Mouse (Mus musculus): ENCODE results near the gene Crb3. TPM values are rescaled to one million over a fixed set of nuclear protein-coding genes. Genes with fewer than 3 reads are reported as not detected.

Crb3 gene
- polyA plus RNA-seq, 1 experiment from 2014 or later, result 33.0 TPM

DNA sequence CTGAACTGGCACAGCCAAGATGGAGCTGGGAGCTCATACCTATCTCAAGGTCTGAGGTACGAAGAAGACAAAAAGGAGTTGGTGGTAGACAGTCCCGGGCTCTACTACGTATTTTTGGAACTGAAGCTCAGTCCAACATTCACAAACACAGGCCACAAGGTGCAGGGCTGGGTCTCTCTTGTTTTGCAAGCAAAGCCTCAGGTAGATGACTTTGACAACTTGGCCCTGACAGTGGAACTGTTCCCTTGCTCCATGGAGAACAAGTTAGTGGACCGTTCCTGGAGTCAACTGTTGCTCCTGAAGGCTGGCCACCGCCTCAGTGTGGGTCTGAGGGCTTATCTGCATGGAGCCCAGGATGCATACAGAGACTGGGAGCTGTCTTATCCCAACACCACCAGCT is 48.2 kb downstream of the Crb3 start:
- Histone ChIP-seq H3K4me2 (ENCODE audit: low read depth, low read length) (no peak overlapping the region), H3K9ac (replicated peaks) (no peak overlapping the region), H3K9me3 (ENCODE audit: low read length) (no peaks in the 10 kb centered on the region), H3K27ac (ENCODE audit: low read depth) (no peak overlapping the region), H3K36me3 (replicated peaks; ENCODE audit: insufficient read depth, low read length) (no peaks in the 10 kb centered on the region), H3K27me3 (ENCODE audit: insufficient read depth, low read length) (peaks cover 24% of the 10 kb centered on the region; the same call in 1 of the 2 replicates), H3K4me1 (ENCODE audit: insufficient read depth) (peaks cover 10% of the 10 kb centered on the region; the same call in 1 of the 2 replicates), H3K4me3 (ENCODE audit: low read depth, low read length) (no peak overlapping the region)
- TF ChIP-seq CTCF (IDR thresholded peaks at IDR 0.05; ENCODE audit: low read depth) (no peak), EP300 (IDR thresholded peaks at IDR 0.05; ENCODE audit: low read depth) (no peak)
- WGBS (ENCODE audit: insufficient replicate concordance), result 74% methylated on average over 5 of the region's 5 CpGs
- ATAC-seq, result no peak
- no peak for DNase-seq

DNA sequence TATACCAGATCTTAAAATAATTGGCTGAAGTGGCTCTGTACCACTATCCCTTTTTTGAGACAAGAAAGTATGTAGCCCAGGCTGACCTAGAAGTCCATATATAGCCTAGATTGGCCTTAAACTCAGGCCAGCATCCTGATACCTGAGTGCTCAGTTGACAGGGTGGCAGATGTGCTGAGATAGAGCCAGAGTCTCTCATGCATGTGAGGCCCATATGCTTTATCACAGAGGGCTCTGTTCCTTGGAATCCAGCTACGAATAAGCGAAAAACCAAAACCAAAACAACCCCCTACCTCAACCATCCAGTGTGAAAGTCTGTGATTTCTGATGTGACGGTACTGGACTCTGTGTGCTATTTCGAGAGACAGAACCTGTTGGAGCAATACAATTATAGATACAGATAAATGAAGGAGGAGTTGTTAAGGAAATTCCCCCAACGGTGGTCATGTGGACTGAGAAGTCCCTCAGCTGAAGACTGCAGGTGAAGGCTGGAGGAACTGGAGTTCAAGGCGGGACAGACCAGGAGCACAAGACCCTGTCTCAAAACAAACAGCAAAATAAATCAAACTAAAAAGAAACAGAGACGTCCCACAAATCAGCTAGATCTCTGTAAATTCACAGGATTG is 49.2 kb downstream of the Crb3 start:
- H3K4me2 ChIP-seq (ENCODE audit: low read depth, low read length), result no peak overlapping the region
- peaks cover 24% of the 10 kb centered on the region; the same call in 1 of the 2 replicates for H3K27me3 ChIP-seq (ENCODE audit: insufficient read depth, low read length)
- 68% methylated on average over 7 of the region's 7 CpGs for WGBS (ENCODE audit: insufficient replicate concordance)
- TF ChIP-seq EP300 (IDR thresholded peaks at IDR 0.05; ENCODE audit: low read depth), result no peak
- no peak for TF ChIP-seq CTCF (IDR thresholded peaks at IDR 0.05; ENCODE audit: low read depth)
- peaks cover 10% of the 10 kb centered on the region; the same call in 1 of the 2 replicates for H3K4me1 ChIP-seq (ENCODE audit: insufficient read depth)
- H3K27ac ChIP-seq (ENCODE audit: low read depth), result no peak overlapping the region
- no peaks in the 10 kb centered on the region for H3K36me3 ChIP-seq (replicated peaks; ENCODE audit: insufficient read depth, low read length)
- no peak overlapping the region for H3K9ac ChIP-seq (replicated peaks)
- H3K4me3 ChIP-seq (ENCODE audit: low read depth, low read length), result no peak overlapping the region
- H3K9me3 ChIP-seq (ENCODE audit: low read length), result no peaks in the 10 kb centered on the region
- DNase-seq, result no peak
- no peak for ATAC-seq

DNA sequence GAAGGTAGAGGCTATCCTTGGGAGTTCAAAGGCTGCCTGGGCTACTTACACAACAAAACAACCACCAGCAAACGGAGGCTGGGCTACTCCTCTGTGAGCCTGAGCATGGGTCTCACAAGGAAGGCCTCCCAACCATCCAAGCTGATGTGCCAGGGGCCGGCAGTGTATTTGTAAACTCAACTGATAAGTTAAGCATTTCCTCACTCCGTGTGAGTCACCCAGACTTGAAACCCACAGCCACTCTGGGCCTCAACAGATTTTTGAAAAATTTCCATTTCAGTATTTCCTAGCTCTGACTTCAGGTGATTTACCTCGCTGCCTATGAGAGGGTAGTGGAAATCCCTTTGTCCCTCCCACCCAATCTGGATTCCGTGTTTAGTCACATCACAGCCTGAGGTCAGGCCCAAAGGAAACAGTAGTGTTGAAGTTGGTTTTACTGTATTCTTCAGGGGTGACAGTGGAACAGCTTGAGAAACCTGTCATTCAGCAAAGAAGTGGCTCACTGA is 49.8 kb downstream of the Crb3 start:
- DNase-seq, result no peak

DNA sequence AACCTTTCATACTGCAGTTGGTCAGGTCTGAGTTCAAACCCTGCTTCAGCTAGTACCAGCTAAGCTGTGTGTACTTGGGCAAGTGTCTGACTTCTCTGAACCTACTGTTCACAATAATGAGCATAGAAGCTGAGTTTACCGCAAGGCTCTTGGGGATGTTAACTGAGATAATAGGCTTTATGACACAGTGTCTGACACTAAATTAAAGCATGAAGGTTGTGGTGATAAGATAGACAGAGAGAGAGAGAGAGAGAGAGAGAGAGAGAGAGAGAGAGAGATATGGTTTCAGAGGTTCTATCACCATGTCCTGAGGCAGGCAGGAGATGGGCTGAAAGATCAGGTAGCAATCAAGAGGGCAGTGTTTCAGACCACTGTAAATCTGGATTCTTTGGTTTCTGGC is 51.1 kb downstream of the Crb3 start:
- TF ChIP-seq CTCF (IDR thresholded peaks at IDR 0.05; ENCODE audit: low read depth), result no peak
- no peak for TF ChIP-seq EP300 (IDR thresholded peaks at IDR 0.05; ENCODE audit: low read depth)
- Histone ChIP-seq H3K4me1 (ENCODE audit: insufficient read depth) (peaks cover 5% of the 10 kb centered on the region; the same call in 1 of the 2 replicates), H3K27me3 (ENCODE audit: insufficient read depth, low read length) (peaks cover 18% of the 10 kb centered on the region; the same call in 1 of the 2 replicates), H3K4me2 (ENCODE audit: low read depth, low read length) (no peak overlapping the region), H3K9me3 (ENCODE audit: low read length) (no peaks in the 10 kb centered on the region), H3K9ac (replicated peaks) (no peak overlapping the region), H3K4me3 (ENCODE audit: low read depth, low read length) (no peak overlapping the region), H3K36me3 (replicated peaks; ENCODE audit: insufficient read depth, low read length) (no peaks in the 10 kb centered on the region), H3K27ac (ENCODE audit: low read depth) (no peak overlapping the region)
- no peak for DNase-seq
- ATAC-seq, result no peak
- WGBS (ENCODE audit: insufficient replicate concordance), result 59% methylated on average over 1 of the region's 1 CpGs

More for the DNA sequence above, 49.8 kb downstream of the Crb3 start:
- no peak overlapping the region for H3K4me3 ChIP-seq (ENCODE audit: low read depth, low read length)
- no peaks in the 10 kb centered on the region for H3K36me3 ChIP-seq (replicated peaks; ENCODE audit: insufficient read depth, low read length)
- ATAC-seq, result no peak
- TF ChIP-seq EP300 (IDR thresholded peaks at IDR 0.05; ENCODE audit: low read depth) (no peak), CTCF (IDR thresholded peaks at IDR 0.05; ENCODE audit: low read depth) (no peak)
- WGBS (ENCODE audit: insufficient replicate concordance), result 40% methylated on average over 5 of the region's 5 CpGs
- H3K9me3 ChIP-seq (ENCODE audit: low read length), result no peaks in the 10 kb centered on the region
- peaks cover 10% of the 10 kb centered on the region; the same call in 1 of the 2 replicates for H3K4me1 ChIP-seq (ENCODE audit: insufficient read depth)
- H3K27ac ChIP-seq (ENCODE audit: low read depth), result no peak overlapping the region
- H3K9ac ChIP-seq (replicated peaks), result no peak overlapping the region
- no peak overlapping the region for H3K4me2 ChIP-seq (ENCODE audit: low read depth, low read length)
- peaks cover 24% of the 10 kb centered on the region; the same call in 1 of the 2 replicates for H3K27me3 ChIP-seq (ENCODE audit: insufficient read depth, low read length)

DNA sequence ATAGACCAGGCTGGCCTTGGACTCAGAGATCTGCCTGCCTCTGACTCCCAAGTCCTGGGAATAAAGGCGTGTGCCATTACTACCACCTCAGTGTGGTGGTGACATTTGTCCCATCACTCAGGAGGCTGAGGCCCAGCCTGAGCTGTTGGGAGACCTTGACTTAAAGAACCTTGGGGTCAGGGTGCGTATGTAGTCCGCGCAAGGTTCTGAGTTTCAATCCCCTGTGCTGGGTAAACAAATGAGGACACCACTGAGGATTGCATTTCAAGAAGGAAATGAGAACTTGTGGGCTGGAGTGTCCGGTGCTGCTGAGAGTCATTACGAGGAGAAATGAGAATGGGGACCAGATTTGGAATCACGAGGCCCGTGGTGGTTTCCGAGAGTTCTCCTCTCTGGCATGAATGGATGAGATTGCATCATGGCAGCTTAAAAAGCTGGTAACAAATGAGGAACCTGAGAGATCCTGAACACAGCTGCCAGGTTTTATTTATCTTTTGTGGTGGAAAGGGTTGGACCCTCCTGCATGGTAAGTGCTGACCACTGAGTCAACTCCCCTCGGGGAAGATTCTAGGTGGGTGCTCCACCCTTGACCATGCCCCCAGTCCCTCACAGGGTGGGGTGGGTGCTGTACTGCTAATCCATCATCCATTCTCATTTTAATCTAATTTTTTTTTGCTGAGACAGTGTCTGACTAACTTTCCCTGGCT is 54.0 kb downstream of the Crb3 start:
- 63% methylated on average over 10 of the region's 10 CpGs for WGBS (ENCODE audit: insufficient replicate concordance)

More for the DNA sequence above, 54.0 kb downstream of the Crb3 start:
- H3K36me3 ChIP-seq (replicated peaks; ENCODE audit: insufficient read depth, low read length), result no peaks in the 10 kb centered on the region
- H3K27ac ChIP-seq (ENCODE audit: low read depth), result no peak overlapping the region
- peak; percentile 32 for DNase-seq
- peak; percentile 15; the same call in 1 of the 2 replicates for ATAC-seq
- H3K9ac ChIP-seq (replicated peaks), result no peak overlapping the region
- no peaks in the 10 kb centered on the region for H3K9me3 ChIP-seq (ENCODE audit: low read length)
- TF ChIP-seq EP300 (IDR thresholded peaks at IDR 0.05; ENCODE audit: low read depth) (no peak), CTCF (IDR thresholded peaks at IDR 0.05; ENCODE audit: low read depth) (no peak)
- H3K4me3 ChIP-seq (ENCODE audit: low read depth, low read length), result no peak overlapping the region
- no peaks in the 10 kb centered on the region for H3K27me3 ChIP-seq (ENCODE audit: insufficient read depth, low read length)
- no peak overlapping the region for H3K4me2 ChIP-seq (ENCODE audit: low read depth, low read length)
- H3K4me1 ChIP-seq (ENCODE audit: insufficient read depth), result no peaks in the 10 kb centered on the region

Other genes starting within 250 kb of the Crb3 start
- gene Rfx2, start 228.1 kb upstream of the Crb3 start, polyA plus RNA-seq (2015; fragmentation: Nextera tagmentation; extraction: Ambion mirVana), result 3.1 and 3.6 TPM in 2 replicates
- not detected in 2 replicates for gene Acsbg2, start 184.7 kb upstream of the Crb3 start, polyA plus RNA-seq (2015; fragmentation: Nextera tagmentation; extraction: Ambion mirVana)
- gene 1700061G19Rik, start 183.6 kb upstream of the Crb3 start, polyA plus RNA-seq (2015; fragmentation: Nextera tagmentation; extraction: Ambion mirVana), result 0.04 TPM in 1 of 2 replicates, not detected in the other
- gene Mllt1, start 123.7 kb upstream of the Crb3 start, polyA plus RNA-seq (2015; fragmentation: Nextera tagmentation; extraction: Ambion mirVana), result 4.6 and 4.8 TPM in 2 replicates
- not detected in 2 replicates for gene Acer1, start 77.0 kb upstream of the Crb3 start, polyA plus RNA-seq (2015; fragmentation: Nextera tagmentation; extraction: Ambion mirVana)
- 68.2 and 71.3 TPM in 2 replicates for gene Clpp, start 68.8 kb upstream of the Crb3 start, polyA plus RNA-seq (2015; fragmentation: Nextera tagmentation; extraction: Ambion mirVana)
- gene Alkbh7, start 61.8 kb upstream of the Crb3 start, polyA plus RNA-seq (2015; fragmentation: Nextera tagmentation; extraction: Ambion mirVana), result 22.9 and 23.9 TPM in 2 replicates
- gene Pspn, start 59.1 kb upstream of the Crb3 start, polyA plus RNA-seq (2015; fragmentation: Nextera tagmentation; extraction: Ambion mirVana), result not detected in 2 replicates
- gene Gtf2f1, start 47.8 kb upstream of the Crb3 start, polyA plus RNA-seq (2015; fragmentation: Nextera tagmentation; extraction: Ambion mirVana), result 26.7 and 31.3 TPM in 2 replicates
- 0.09 and 0.18 TPM in 2 replicates for gene Gm17949, start 47.6 kb upstream of the Crb3 start, polyA plus RNA-seq (2015; fragmentation: Nextera tagmentation; extraction: Ambion mirVana)
- gene Khsrp, start 27.6 kb upstream of the Crb3 start, polyA plus RNA-seq (2015; fragmentation: Nextera tagmentation; extraction: Ambion mirVana), result 14.6 and 16.6 TPM in 2 replicates
- gene Slc25a41, start 17.5 kb upstream of the Crb3 start, polyA plus RNA-seq (2015; fragmentation: Nextera tagmentation; extraction: Ambion mirVana), result not detected in 2 replicates
- gene Slc25a23, start 758 bp downstream of the Crb3 start, polyA plus RNA-seq (2015; fragmentation: Nextera tagmentation; extraction: Ambion mirVana), result 12.7 and 12.8 TPM in 2 replicates
- 3.5 and 4.9 TPM in 2 replicates for gene Dennd1c, start 19.4 kb downstream of the Crb3 start, polyA plus RNA-seq (2015; fragmentation: Nextera tagmentation; extraction: Ambion mirVana)
- 0.23 and 0.30 TPM in 2 replicates for gene Tubb4a, start 28.7 kb downstream of the Crb3 start, polyA plus RNA-seq (2015; fragmentation: Nextera tagmentation; extraction: Ambion mirVana)
- gene Tnfsf9, start 46.2 kb downstream of the Crb3 start, polyA plus RNA-seq (2015; fragmentation: Nextera tagmentation; extraction: Ambion mirVana), result 0.21 and 0.56 TPM in 2 replicates
- gene Cd70, start 90.7 kb downstream of the Crb3 start, polyA plus RNA-seq (2015; fragmentation: Nextera tagmentation; extraction: Ambion mirVana), result not detected in 2 replicates
- 1.7 and 1.9 TPM in 2 replicates for gene Tnfsf14, start 135.1 kb downstream of the Crb3 start, polyA plus RNA-seq (2015; fragmentation: Nextera tagmentation; extraction: Ambion mirVana)
- 1,136 and 1,364 TPM in 2 replicates for gene C3, start 169.0 kb downstream of the Crb3 start, polyA plus RNA-seq (2015; fragmentation: Nextera tagmentation; extraction: Ambion mirVana)
- 9.0 and 9.2 TPM in 2 replicates for gene Gpr108, start 189.3 kb downstream of the Crb3 start, polyA plus RNA-seq (2015; fragmentation: Nextera tagmentation; extraction: Ambion mirVana)
- 9.3 TPM in 2 replicates for gene Trip10, start 190.3 kb downstream of the Crb3 start, polyA plus RNA-seq (2015; fragmentation: Nextera tagmentation; extraction: Ambion mirVana)
- gene Vav1, start 220.0 kb downstream of the Crb3 start, polyA plus RNA-seq (2015; fragmentation: Nextera tagmentation; extraction: Ambion mirVana), result 13.1 and 14.1 TPM in 2 replicates

Data from liver, postnatal 0 days (tissue).